Mouse (Mus musculus) bone marrow macrophage, adult 2 months (primary cell): Measurements from ENCODE around the gene Slc40a1. TPM values are rescaled to one million over a fixed set of nuclear protein-coding genes. Genes with fewer than 3 reads are reported as not detected.

Source experiments
- H3K27ac ChIP-seq: 2 replicates; pipeline ENCODE4 v1.5.1; 2012; ENCODE audit warnings: low read depth, low read length; ENCODE audit not compliant: insufficient read depth
- H3K4me1 ChIP-seq: 2 replicates; pipeline ENCODE4 v1.6.1; 2012; ENCODE audit warnings: low read length; ENCODE audit not compliant: control insufficient read depth, insufficient read depth
- H3K4me3 ChIP-seq: 2 replicates; pipeline ENCODE4 v1.5.1; 2012; ENCODE audit warnings: mild to moderate bottlenecking, low read length, moderate library complexity; ENCODE audit not compliant: insufficient read depth
- CTCF ChIP-seq: IDR thresholded peaks from 2 replicates; pipeline ENCODE4 v1.5.1; 2012; ENCODE audit warnings: low read depth, mild to moderate bottlenecking, low read length, moderate library complexity
- POLR2A ChIP-seq: IDR thresholded peaks from 2 replicates; pipeline ENCODE4 v1.6.1; 2012; ENCODE audit warnings: mild to moderate bottlenecking, low read depth, low read length, borderline replicate concordance
- polyA plus RNA-seq: library from polyadenylated mRNA; stranded (reverse); fragments of >200 nt; gene quantifications from 2 replicates; pipeline ENCODE4 v1.2.4, GENCODE M21; 2012; ENCODE audit not compliant: missing spikeins, insufficient read depth, insufficient read length

Gene Slc40a1
- polyA plus RNA-seq, 1 experiment, result 35.5 TPM

DNA sequence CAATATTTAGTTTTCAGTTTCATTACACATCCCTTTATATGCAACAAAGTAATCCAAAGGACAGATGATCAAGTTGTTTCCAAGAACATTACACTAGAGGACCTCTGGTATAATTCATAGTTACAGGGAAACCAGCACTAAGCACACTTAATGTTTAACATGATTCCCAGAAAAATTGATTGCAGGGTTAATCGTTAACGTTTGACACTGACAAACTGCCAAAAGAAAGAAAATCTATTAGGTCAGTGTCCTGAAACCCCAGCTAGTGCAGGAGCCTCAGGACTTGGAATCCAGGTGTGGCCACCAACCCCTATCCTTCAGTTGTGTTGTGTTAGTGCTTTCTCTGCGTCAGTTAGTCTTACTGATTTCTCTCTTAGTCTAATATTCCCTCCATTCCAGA is 5.6 kb downstream of the Slc40a1 start:
- Histone ChIP-seq H3K4me1 (peaks cover 10% of the 10 kb centered on the region), H3K27ac (no peak overlapping the region), H3K4me3 (no peak overlapping the region)
- TF ChIP-seq CTCF (no peak), POLR2A (no peak)

DNA sequence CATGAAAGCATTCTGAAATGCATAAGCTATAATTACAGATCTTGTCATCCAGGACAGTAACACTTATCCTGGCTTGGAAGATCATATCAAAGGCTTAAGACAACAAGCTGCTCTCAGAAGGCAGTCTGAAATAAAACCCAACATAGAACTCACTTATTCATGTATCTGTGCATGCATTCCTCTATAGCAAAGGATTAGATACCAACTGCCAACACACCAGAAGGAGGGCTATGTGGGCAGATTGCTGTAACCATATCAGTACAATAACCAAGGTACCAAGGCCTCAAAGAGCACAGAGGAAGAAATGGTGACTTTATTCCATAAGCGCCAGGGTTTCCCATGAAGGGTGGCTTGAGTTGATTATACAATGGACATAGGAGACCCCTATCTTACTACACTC is 6.6 kb downstream of the Slc40a1 start:
- no peak overlapping the region for H3K4me3 ChIP-seq
- no peak overlapping the region for H3K27ac ChIP-seq
- peaks cover 10% of the 10 kb centered on the region for H3K4me1 ChIP-seq
- TF ChIP-seq CTCF (no peak), POLR2A (no peak)

DNA sequence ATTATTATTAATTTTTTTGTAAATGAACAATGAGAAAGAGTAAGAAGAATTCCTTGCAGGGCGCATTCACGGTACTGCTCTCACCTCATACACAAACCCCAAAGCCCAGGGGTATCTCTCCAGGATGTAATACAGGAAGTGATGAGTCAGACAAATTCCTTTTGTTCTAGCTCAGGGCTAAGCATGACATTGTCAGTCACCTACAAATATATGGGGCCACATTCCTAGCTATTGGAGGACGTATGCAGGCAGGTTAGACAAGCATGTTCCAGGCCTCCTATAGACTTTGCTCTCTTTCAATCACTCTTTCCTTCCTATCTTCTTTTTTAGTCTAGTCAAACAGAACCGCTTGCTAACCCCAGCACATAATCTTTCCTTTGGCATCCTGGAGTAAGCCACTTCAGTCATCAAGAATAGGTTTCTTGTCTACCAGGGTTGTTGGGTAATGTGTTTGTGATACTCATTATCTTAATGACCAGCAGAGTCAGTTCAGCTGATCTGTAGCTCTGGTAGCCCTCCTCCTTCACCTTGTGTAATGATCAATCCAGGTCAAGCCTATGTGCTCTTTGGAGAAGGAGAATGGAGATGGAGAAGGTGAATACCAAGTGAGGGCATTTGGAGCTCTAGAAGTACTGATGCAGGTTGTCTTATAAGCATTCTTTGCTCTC is 9.1 kb downstream of the Slc40a1 start:
- Histone ChIP-seq H3K4me3 (no peak overlapping the region), H3K27ac (no peak overlapping the region), H3K4me1 (peaks cover 7% of the 10 kb centered on the region)
- TF ChIP-seq POLR2A, result no peak
- TF ChIP-seq CTCF, result no peak

DNA sequence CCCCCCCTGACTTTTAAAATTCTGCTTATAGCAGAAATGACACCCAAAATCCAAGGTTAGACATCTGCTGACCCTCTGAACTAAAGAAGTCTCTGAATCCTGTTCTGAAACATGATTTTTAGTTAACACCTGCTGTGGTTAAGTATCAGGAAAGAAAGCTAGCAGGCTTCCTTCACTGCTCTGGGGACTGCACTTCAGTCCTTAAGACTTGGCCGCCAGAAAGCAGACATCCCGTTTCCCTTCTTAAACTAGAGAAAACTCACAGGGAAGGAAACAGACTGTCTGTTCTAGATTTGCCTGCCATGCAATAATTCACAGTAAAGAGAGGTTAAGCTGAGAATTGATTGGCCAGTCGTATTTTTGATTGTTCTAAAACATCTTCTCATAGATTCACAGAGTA is 10.1 kb downstream of the Slc40a1 start:
- no peak for TF ChIP-seq CTCF
- TF ChIP-seq POLR2A, result no peak
- Histone ChIP-seq H3K4me3 (no peak overlapping the region), H3K27ac (no peak overlapping the region), H3K4me1 (peaks cover 7% of the 10 kb centered on the region)

DNA sequence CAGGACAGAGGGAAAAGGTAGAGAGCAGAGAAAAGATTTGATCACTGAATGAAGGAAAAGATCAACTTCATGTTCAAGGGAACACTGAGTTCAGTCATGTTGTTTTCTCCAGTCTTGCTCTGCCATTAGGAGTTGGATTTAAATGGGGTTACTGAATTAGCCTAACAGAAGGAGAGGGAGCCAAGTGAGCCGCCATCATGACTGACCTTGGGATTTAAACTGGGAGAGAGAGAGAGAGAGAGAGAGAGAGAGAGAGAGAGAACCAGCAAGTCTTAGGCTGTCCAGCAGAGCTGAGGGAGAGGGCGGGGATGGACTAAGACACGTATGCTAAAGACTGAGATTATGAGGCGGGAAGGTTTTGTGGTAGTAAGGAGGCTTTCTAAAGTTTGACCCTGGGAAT is 12.1 kb downstream of the Slc40a1 start:
- no peak overlapping the region for H3K4me3 ChIP-seq
- no peak for TF ChIP-seq POLR2A
- no peak for TF ChIP-seq CTCF
- H3K4me1 ChIP-seq, result peaks cover 5% of the 10 kb centered on the region

DNA sequence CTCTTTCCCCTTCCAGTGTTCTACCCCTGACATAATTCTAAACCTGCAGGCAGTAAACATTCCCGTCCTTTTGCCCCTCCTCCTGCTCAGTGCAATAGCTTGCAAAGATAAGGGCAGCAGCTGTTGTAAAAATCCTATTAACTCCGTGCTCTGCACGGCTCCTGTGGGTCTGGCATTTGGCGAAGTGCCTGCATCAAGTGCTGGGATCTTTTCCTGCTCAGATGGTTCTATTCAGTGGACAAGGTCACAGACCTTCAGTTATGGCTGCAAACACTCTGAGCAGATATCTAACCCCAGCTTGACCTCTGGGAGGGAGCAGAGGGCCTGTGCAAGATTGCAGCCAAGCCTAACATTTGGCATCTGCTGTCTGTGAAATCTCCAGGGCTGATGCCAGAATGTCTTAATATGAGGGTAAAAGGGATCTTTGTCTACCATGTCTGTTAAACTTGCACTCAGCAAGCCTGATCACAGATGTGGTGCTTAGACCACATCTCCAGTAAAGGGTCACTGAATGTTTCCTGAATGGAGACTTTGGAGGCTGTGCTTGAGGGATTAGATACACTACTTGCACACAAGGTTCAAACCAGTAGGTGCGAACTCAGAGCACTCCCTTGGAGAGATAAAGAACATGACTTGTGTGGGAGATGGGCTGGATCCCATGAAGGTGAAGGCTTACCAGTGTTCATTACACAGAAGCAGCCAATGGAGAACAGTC is 21.1 kb downstream of the Slc40a1 start:
- TF ChIP-seq CTCF, result no peak
- no peak for TF ChIP-seq POLR2A
- Histone ChIP-seq H3K4me3 (no peak overlapping the region), H3K4me1 (peaks cover 10% of the 10 kb centered on the region), H3K27ac (no peak overlapping the region; the same call in 1 of the 2 replicates)

More for the DNA sequence above, 12.1 kb downstream of the Slc40a1 start:
- no peak overlapping the region for H3K27ac ChIP-seq

DNA sequence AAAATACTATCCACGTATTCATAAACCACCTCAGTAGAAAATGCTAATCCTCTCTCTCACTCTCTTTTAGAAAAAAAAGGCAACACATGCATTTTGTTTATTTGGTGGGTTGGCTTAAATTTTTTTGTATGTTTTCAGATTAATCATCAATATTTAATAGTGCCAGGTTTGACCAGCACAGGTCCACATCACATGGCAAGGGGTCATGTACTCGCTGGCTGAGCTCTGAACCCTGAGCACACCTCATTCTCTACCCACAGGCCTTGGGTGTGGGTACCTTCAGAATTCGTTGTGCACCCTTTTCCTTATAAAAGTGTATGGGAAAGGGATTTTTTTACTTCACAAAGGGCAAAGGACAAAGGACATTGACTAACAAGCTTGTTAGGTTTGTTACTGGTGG is 22.2 kb downstream of the Slc40a1 start:
- Histone ChIP-seq H3K27ac (no peak overlapping the region), H3K4me3 (no peak overlapping the region), H3K4me1 (peaks cover 8% of the 10 kb centered on the region)
- no peak for TF ChIP-seq CTCF
- no peak for TF ChIP-seq POLR2A

DNA sequence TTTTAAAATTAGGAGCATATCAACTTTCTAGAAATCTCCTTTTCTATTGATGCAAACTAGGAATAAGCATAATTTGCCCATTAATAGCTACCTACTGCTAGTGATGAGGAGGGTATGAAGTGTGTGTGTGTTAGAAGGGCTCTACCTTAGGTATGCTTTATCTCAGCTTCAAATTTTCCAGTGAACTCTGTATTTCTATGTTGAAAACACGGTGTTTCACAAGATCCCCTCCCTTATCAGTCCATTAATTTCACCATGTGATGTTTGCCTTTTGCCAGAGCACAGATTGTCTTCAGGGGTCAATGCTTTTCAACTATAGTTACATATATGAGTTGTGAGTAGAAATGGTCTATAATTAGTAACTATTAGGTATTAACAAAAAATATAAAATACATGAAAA is 28.3 kb downstream of the Slc40a1 start:
- H3K27ac ChIP-seq, result no peak overlapping the region
- TF ChIP-seq POLR2A (no peak), CTCF (no peak)
- H3K4me1 ChIP-seq, result peaks cover 6% of the 10 kb centered on the region
- H3K4me3 ChIP-seq, result no peak overlapping the region

DNA sequence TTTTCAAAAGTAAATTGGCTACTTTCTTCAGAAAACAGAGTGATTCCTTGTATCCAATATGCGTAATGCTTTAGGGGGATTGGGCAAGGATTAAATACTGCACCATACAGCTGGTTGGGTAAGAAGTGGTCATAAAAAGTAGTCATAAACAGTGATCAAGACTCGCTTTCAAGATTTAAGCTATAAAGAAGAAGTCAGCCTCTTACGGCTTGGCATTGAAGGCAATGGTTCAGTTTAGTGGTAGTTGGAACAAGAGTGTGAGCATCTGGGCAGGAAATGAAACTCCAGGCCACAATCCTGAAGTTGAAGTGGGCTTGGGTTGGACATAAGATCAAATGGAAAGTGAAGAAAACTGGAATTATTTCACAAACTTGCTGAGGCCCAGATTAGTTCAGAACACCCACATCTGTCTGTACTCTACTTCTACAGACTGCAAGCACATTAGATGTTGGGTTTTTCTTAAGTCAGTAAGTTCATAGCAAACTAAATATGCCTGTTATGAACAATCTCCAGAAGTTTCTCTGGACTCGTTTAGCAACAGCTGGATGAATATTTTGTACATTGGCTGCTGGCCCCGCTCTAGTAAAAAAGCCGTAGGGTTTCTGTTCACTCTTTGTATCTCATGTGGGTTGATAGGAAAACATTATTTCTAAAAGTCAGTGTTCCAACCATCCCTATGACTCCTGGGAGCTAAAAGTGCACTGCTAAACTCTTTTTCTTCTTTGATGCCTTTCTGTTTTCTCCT is 32.0 kb downstream of the Slc40a1 start:
- H3K4me3 ChIP-seq, result no peak overlapping the region
- H3K27ac ChIP-seq, result no peak overlapping the region
- H3K4me1 ChIP-seq, result no peaks in the 10 kb centered on the region; the same call in 1 of the 2 replicates
- TF ChIP-seq CTCF, result no peak
- TF ChIP-seq POLR2A, result no peak

DNA sequence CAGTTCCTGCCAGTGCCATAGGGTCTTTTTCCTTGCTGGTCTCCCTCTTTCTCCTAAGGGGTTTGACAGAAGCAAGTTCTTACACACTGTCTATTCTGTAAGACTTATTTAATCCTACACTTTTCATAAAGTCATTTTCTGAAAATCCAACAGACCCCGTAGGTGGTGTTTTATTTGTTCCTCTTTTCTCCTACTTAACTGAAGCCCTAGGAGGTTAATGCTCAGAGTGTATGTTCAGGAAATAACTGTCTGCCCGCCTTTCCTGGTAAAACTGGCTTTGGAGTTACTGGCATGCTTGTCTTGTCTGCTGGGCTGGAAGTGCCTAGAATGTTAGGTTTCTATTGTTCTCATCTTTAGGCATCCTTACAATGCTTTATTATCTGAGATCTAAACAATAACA is 34.3 kb downstream of the Slc40a1 start:
- no peaks in the 10 kb centered on the region; the same call in 1 of the 2 replicates for H3K4me1 ChIP-seq

More for the DNA sequence above, 34.3 kb downstream of the Slc40a1 start:
- H3K4me3 ChIP-seq, result no peak overlapping the region
- no peak for TF ChIP-seq CTCF
- no peak for TF ChIP-seq POLR2A
- H3K27ac ChIP-seq, result no peak overlapping the region
